Mouse (Mus musculus): ENCODE measurements around the gene Sh3bgrl2.

The Sh3bgrl2 gene

GRCm38 (mm10) chr9:83560670-83561069, 12.5 kb downstream of the Sh3bgrl2 start:
- DNase-seq (ENCODE audit: low spot score) = peak; percentile 29

GRCm38 (mm10) chr9:83562889-83563288, 14.8 kb downstream of the Sh3bgrl2 start:
- no peak for DNase-seq (ENCODE audit: low spot score)

- DNase-seq (ENCODE audit: low spot score) = no peak
Observed at GRCm38 (mm10) chr9:83563808-83564549, 15.9 kb downstream of the Sh3bgrl2 start.

- DNase-seq (ENCODE audit: low spot score) = no peak
Observed at GRCm38 (mm10) chr9:83564934-83565652, 17.0 kb downstream of the Sh3bgrl2 start.

- no peak for DNase-seq (ENCODE audit: low spot score)
Observed at GRCm38 (mm10) chr9:83566141-83566540, 18.0 kb downstream of the Sh3bgrl2 start.

GRCm38 (mm10) chr9:83568125-83568524, 20.0 kb downstream of the Sh3bgrl2 start:
- no peak for DNase-seq (ENCODE audit: low spot score)

- no peak for DNase-seq (ENCODE audit: low spot score)
Observed at GRCm38 (mm10) chr9:83568937-83569336, 20.8 kb downstream of the Sh3bgrl2 start.

- DNase-seq (ENCODE audit: low spot score) = no peak
Observed at GRCm38 (mm10) chr9:83569898-83570297, 21.8 kb downstream of the Sh3bgrl2 start.

GRCm38 (mm10) chr9:83571315-83571714, 23.2 kb downstream of the Sh3bgrl2 start:
- no peak for DNase-seq (ENCODE audit: low spot score)

- no peak for DNase-seq (ENCODE audit: low spot score)
Observed at GRCm38 (mm10) chr9:83572326-83572725, 24.2 kb downstream of the Sh3bgrl2 start.

GRCm38 (mm10) chr9:83572870-83573269, 24.7 kb downstream of the Sh3bgrl2 start:
- no peak for DNase-seq (ENCODE audit: low spot score)

GRCm38 (mm10) chr9:83573588-83573987, 25.5 kb downstream of the Sh3bgrl2 start:
- no peak for DNase-seq (ENCODE audit: low spot score)

GRCm38 (mm10) chr9:83575403-83575802, 27.3 kb downstream of the Sh3bgrl2 start:
- no peak for DNase-seq (ENCODE audit: low spot score)

- no peak for DNase-seq (ENCODE audit: low spot score)
Observed at GRCm38 (mm10) chr9:83576018-83576688, 28.0 kb downstream of the Sh3bgrl2 start.

- peak; percentile 50 for DNase-seq (ENCODE audit: low spot score)
Observed at GRCm38 (mm10) chr9:83576689-83577057, 28.5 kb downstream of the Sh3bgrl2 start.

- DNase-seq (ENCODE audit: low spot score) = no peak
Observed at GRCm38 (mm10) chr9:83577260-83577659, 29.1 kb downstream of the Sh3bgrl2 start.

GRCm38 (mm10) chr9:83579049-83579448, 30.9 kb downstream of the Sh3bgrl2 start:
- DNase-seq (ENCODE audit: low spot score) = no peak

GRCm38 (mm10) chr9:83582748-83583147, 34.6 kb downstream of the Sh3bgrl2 start:
- no peak for DNase-seq (ENCODE audit: low spot score)

GRCm38 (mm10) chr9:83586316-83587050, 38.4 kb downstream of the Sh3bgrl2 start:
- DNase-seq (ENCODE audit: low spot score) = no peak

GRCm38 (mm10) chr9:83587116-83587515, 39.0 kb downstream of the Sh3bgrl2 start:
- no peak for DNase-seq (ENCODE audit: low spot score)

- DNase-seq (ENCODE audit: low spot score) = no peak
Observed at GRCm38 (mm10) chr9:83589063-83589462, 40.9 kb downstream of the Sh3bgrl2 start.
